Mouse (Mus musculus): ENCODE measurements at regions not wholly inside any gene's neighbourhood (a gene's known extent, or its start where the extent isn't known, plus 50 kb on each side); places are given as distances from the start of the nearest gene placed in this dataset.
"Not testable (repeated sequence)": the region's sequence is repeated elsewhere in the genome, so short reads cannot be mapped to it uniquely, and the experiment has no call there.

- not testable (repeated sequence) for TF ChIP-seq REST (IDR thresholded peaks at IDR 0.05; ENCODE audit: insufficient read depth, insufficient read length); TCF12 (IDR thresholded peaks at IDR 0.05; ENCODE audit: insufficient read depth, poor library complexity, severe bottlenecking); MYOG (IDR thresholded peaks at IDR 0.05; ENCODE audit: control insufficient read depth in 1 of 3, insufficient read depth in 1 of 3, insufficient read length in 2 of 3, low read depth in 2 of 3); POLR2A (IDR thresholded peaks at IDR 0.05; ENCODE audit: insufficient read length, low read depth); E2F4 (IDR thresholded peaks at IDR 0.05; ENCODE audit: insufficient read depth); SRF (IDR thresholded peaks at IDR 0.05; ENCODE audit: control insufficient read depth, insufficient read length, low read depth); POLR2AphosphoS2 (IDR thresholded peaks at IDR 0.05; ENCODE audit: insufficient read length, low read depth); MAX (IDR thresholded peaks at IDR 0.05; ENCODE audit: low read depth); CEBPB (IDR thresholded peaks at IDR 0.05; ENCODE audit: insufficient read depth, poor library complexity, severe bottlenecking); USF1 (IDR thresholded peaks at IDR 0.05; ENCODE audit: low read depth); TCF3 (IDR thresholded peaks at IDR 0.05; ENCODE audit: insufficient read length, low read depth)
These were observed 240.7 kb upstream of the Podxl start for GRCm38 (mm10) chr6:31804468-31804867.

Data from myocyte (in vitro differentiated cells).